Mouse (Mus musculus) liver, embryonic 16.5 days (tissue): Measurements from ENCODE around the gene C330021F23Rik. TPM values are rescaled to one million over a fixed set of nuclear protein-coding genes. Genes with fewer than 3 reads are reported as not detected.
A peak's percentile ranks its signal among the peaks of the same experiment; 100 is the strongest.
"Not testable (repeated sequence)": the region's sequence is repeated elsewhere in the genome, so short reads cannot be mapped to it uniquely, and the experiment has no call there.

Experiments used
- ATAC-seq: fragments of 200-750 bp; cut with Nextera tagmentation; 2 replicates; pipeline ENCODE4 v1.8.0; 2017; ENCODE audit warnings: low read depth, mild to moderate bottlenecking, moderate number of reproducible peaks, moderate library complexity
- H3K27ac ChIP-seq: fragments of 300-500 bp; sonication (generic); 2 replicates; pipeline ENCODE4 v1.5.1; 2014; ENCODE audit warnings: mild to moderate bottlenecking, low read length
- H3K27me3 ChIP-seq: fragments of 300-500 bp; sonication (generic); 2 replicates; pipeline ENCODE4 v1.6.1; 2014; ENCODE audit warnings: low read depth, low read length, mixed read lengths; ENCODE audit not compliant: control insufficient read depth, insufficient read depth
- H3K36me3 ChIP-seq: fragments of 300-500 bp; sonication (generic); 2 replicates; pipeline ENCODE4 v1.6.1; 2014; ENCODE audit warnings: mild to moderate bottlenecking; ENCODE audit not compliant: control insufficient read depth, insufficient read depth
- H3K4me1 ChIP-seq: fragments of 300-500 bp; sonication (generic); 2 replicates; pipeline ENCODE4 v1.6.1; 2014; ENCODE audit warnings: low read depth, low read length, mixed read lengths; ENCODE audit not compliant: control insufficient read depth
- H3K4me2 ChIP-seq: fragments of 300-500 bp; sonication (generic); 2 replicates; pipeline ENCODE4 v1.6.1; 2014; ENCODE audit warnings: low read depth, low read length, mixed read lengths
- H3K4me3 ChIP-seq: fragments of 300-500 bp; sonication (generic); 2 replicates; pipeline ENCODE4 v1.5.1; 2014; ENCODE audit warnings: low read depth, mild to moderate bottlenecking, low read length
- H3K9ac ChIP-seq: fragments of 300-500 bp; sonication (generic); 2 replicates; pipeline ENCODE4 v1.6.1; 2014; ENCODE audit warnings: low read depth, low read length
- H3K9me3 ChIP-seq: fragments of 300-500 bp; sonication (generic); replicated peaks from 2 replicates; pipeline ENCODE4 v1.6.1; 2016; ENCODE audit warnings: low read length; ENCODE audit not compliant: control insufficient read depth
- WGBS: fragments of 180-500 bp; shearing (Covaris S2); extraction: QIAGEN DNeasy Blood & Tissue Kit; methylation state at CpG from one replicate; pipeline ENCODE4 v1.1.7; 2014; ENCODE audit not compliant: insufficient replicate concordance; 5-methylcytosine and 5-hydroxymethylcytosine counted together
- polyA plus RNA-seq: library from polyadenylated mRNA; unstranded; fragments of >200 nt; fragmentation: Nextera tagmentation; extraction: Ambion mirVana; gene quantifications from 2 replicates; pipeline ENCODE4 v1.2.1, GENCODE M21; 2015

The C330021F23Rik gene
- polyA plus RNA-seq, 1 experiment from 2014 or later, result 4.8 TPM

GRCm38 (mm10) chr8:3579390-3580364 lies 11.9 kb downstream of the C330021F23Rik start:
- Histone ChIP-seq H3K9ac (no peak overlapping the region), H3K4me1 (no peaks in the 10 kb centered on the region), H3K27me3 (no peaks in the 10 kb centered on the region), H3K27ac (no peak overlapping the region), H3K4me3 (no peak overlapping the region), H3K9me3 (no peaks in the 10 kb centered on the region), H3K4me2 (no peak overlapping the region), H3K36me3 (no peaks in the 10 kb centered on the region)
- 0 out of 2 replicates have a peak, but pooled peaks have one; percentile 16 for ATAC-seq
- WGBS, result 70% methylated on average over 9 of the region's 9 CpGs

GRCm38 (mm10) chr8:3581961-3582360 lies 14.2 kb downstream of the C330021F23Rik start:
- H3K4me3 ChIP-seq, H3K36me3 ChIP-seq, ATAC-seq, H3K4me1 ChIP-seq, H3K4me2 ChIP-seq, H3K9me3 ChIP-seq, H3K9ac ChIP-seq, H3K27ac ChIP-seq, H3K27me3 ChIP-seq: not testable (repeated sequence)
- WGBS, result 55% methylated on average over 1 of the region's 3 CpGs

- peaks cover 2% of the 10 kb centered on the region; the same call in 1 of the 2 replicates for H3K27me3 ChIP-seq
- ATAC-seq, result peak; percentile 59
- peak overlapping the region; percentile 87; the same call in 1 of the 2 replicates for H3K4me2 ChIP-seq
- 40% methylated on average over 2 of the region's 2 CpGs for WGBS
- peaks cover 19% of the 10 kb centered on the region for H3K4me1 ChIP-seq
- no peaks in the 10 kb centered on the region for H3K9me3 ChIP-seq
- no peak overlapping the region for H3K9ac ChIP-seq
- no peaks in the 10 kb centered on the region for H3K36me3 ChIP-seq
- H3K4me3 ChIP-seq, result no peak overlapping the region
- H3K27ac ChIP-seq, result no peak overlapping the region
These were observed 18.7 kb downstream of the C330021F23Rik start for GRCm38 (mm10) chr8:3586452-3586851.

DNA sequence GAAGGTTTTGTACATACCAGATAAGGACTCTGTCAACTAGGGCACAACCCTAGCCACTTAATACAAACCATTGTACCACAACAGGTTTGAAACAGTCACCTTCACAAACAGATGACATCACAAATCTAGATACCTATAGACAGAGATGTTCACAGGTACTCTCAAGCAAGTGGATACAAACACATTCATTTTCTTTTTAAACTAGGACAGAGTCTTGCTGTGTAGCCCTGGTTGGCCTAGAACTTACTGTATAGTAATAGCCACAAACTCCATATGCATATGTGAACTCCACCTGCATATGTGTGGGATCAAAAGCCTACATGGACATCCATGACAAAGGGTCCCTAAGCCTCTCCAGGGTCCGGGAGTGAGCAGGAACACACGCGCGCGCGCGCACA lies 19.2 kb downstream of the C330021F23Rik start, which contains the start of gene Camsap3:
Camsap3 (plus strand) TSS at position 301 of the 398 bp plus-strand sequence.
- no peak; the same call in 1 of the 2 replicates for ATAC-seq
- 3% methylated on average over 7 of the region's 7 CpGs for WGBS
- H3K36me3 ChIP-seq, result no peaks in the 10 kb centered on the region
- peak within 1 kb of the TSS; percentile 72 for H3K9ac ChIP-seq
- H3K9me3 ChIP-seq, result no peaks in the 10 kb centered on the region
- peaks cover 19% of the 10 kb centered on the region for H3K4me1 ChIP-seq
- H3K27me3 ChIP-seq, result peaks cover 2% of the 10 kb centered on the region; the same call in 1 of the 2 replicates
- peak within 1 kb of the TSS; percentile 70 for H3K4me3 ChIP-seq
- peak within 1 kb of the TSS; percentile 74 for H3K27ac ChIP-seq
- H3K4me2 ChIP-seq, result peak within 1 kb of the TSS; percentile 87

DNA sequence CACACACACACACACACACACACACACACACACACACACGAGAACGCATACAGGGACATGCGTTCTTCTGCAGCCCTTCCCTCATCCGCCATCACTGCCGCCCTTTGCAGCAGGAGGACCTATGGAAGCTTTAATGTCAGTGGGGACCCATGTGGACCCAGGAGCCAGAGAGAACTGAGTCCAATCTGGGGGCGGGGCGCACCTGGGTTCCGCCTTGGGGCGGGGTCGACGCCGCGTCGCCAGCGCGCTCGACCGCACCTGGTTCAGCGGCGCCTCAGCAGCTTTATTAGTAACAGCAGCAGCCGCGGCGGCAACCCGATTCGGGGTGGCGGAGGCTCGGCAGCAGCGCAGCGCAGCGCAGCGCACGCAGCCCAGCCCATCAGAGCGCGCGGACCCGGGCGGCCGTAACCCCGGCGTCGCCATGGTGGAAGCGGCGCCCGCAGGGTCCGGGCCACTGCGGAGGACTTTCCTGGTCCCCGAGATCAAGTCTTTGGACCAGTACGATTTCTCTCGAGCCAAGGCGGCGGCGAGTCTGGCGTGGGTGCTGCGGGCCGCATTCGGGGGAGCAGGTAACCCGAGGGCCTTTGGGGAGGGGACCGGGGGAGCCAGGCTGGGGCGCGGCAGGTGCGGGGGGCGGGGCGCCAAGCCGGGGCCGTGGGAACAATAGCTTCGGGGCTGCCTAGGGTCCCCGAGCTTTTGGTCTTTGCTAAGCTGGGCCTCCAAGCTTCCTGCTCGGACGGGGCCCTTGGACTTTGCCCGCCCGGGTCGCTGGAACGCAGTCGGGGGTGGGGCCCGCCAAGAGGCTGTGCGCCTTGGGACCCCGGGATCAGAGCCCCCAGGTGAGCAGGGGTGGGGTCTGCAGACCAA lies 19.8 kb downstream of the C330021F23Rik start:
- H3K36me3 ChIP-seq, result no peaks in the 10 kb centered on the region
- peaks cover 19% of the 10 kb centered on the region for H3K4me1 ChIP-seq
- peak overlapping the region; percentile 70 for H3K4me3 ChIP-seq
- ATAC-seq, result peak; percentile 74
- H3K27me3 ChIP-seq, result peaks cover 2% of the 10 kb centered on the region; the same call in 1 of the 2 replicates
- peak overlapping the region; percentile 74 for H3K27ac ChIP-seq
- WGBS, result under 1% methylated on average over 68 of the region's 77 CpGs
- peak overlapping the region; percentile 87 for H3K4me2 ChIP-seq
- no peaks in the 10 kb centered on the region for H3K9me3 ChIP-seq
- peak overlapping the region; percentile 72 for H3K9ac ChIP-seq

- peak; percentile 11; the same call in 1 of the 2 replicates for ATAC-seq
- peaks cover 19% of the 10 kb centered on the region for H3K4me1 ChIP-seq
- no peaks in the 10 kb centered on the region for H3K9me3 ChIP-seq
- no peaks in the 10 kb centered on the region for H3K36me3 ChIP-seq
- H3K4me2 ChIP-seq, result peak overlapping the region; percentile 87
- peaks cover 2% of the 10 kb centered on the region; the same call in 1 of the 2 replicates for H3K27me3 ChIP-seq
- no peak overlapping the region; the same call in 1 of the 2 replicates for H3K27ac ChIP-seq
- 15% methylated on average over 11 of the region's 11 CpGs for WGBS
- H3K9ac ChIP-seq, result peak overlapping the region; percentile 72
- peak overlapping the region; percentile 70 for H3K4me3 ChIP-seq
These were observed 20.5 kb downstream of the C330021F23Rik start for GRCm38 (mm10) chr8:3588258-3588633.

GRCm38 (mm10) chr8:3593470-3593869 lies 25.7 kb downstream of the C330021F23Rik start:
- Histone ChIP-seq H3K36me3 (no peaks in the 10 kb centered on the region), H3K9ac (no peak overlapping the region), H3K27me3 (no peaks in the 10 kb centered on the region), H3K4me2 (no peak overlapping the region), H3K9me3 (no peaks in the 10 kb centered on the region), H3K4me3 (no peak overlapping the region), H3K27ac (no peak overlapping the region), H3K4me1 (no peaks in the 10 kb centered on the region)
- ATAC-seq, result no peak
- WGBS, result 45% methylated on average over 3 of the region's 3 CpGs

DNA sequence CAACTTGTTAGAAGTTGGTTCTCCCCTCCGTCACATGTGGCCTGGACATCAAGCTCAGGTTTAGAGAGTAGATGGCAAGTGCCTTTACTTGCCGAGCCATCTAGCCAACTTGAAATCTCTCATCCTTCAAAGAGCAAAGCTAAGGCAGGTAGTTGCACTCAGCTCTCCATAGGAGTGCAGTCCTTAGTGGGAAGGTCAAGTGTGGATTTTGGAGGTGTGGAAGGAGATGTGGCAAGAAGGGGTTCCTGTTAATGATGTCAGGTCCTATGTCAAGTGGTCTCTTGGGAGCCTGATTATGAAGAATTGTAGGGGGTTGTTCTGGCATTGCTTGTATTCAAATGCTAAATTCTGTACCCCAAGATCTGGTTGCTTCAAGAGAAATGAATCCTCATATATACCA lies 26.7 kb downstream of the C330021F23Rik start:
- Histone ChIP-seq H3K36me3 (no peaks in the 10 kb centered on the region), H3K27ac (no peak overlapping the region)

More for the DNA sequence above, 26.7 kb downstream of the C330021F23Rik start:
- H3K9ac ChIP-seq, result no peak overlapping the region
- H3K4me2 ChIP-seq, result no peak overlapping the region
- H3K9me3 ChIP-seq, result no peaks in the 10 kb centered on the region
- H3K4me3 ChIP-seq, result no peak overlapping the region
- WGBS, result 65% methylated on average over 2 of the region's 2 CpGs
- ATAC-seq, result no peak
- no peaks in the 10 kb centered on the region for H3K27me3 ChIP-seq
- no peaks in the 10 kb centered on the region for H3K4me1 ChIP-seq
